8 mouse cellular contexts compared by ENCODE assay signal in genomic region chr2:133430741-133431438, GRCm38 (mm10).
DNase-seq lines count a peak whose midpoint lies in the region; ATAC-seq and TF ChIP-seq lines count a peak whose summit lies in the region.
"Had no signal": no experiment of that assay in that cellular context is flagged by ENCODE, and none has a peak within 500 bp of the region (broad histone marks: within the 10 kb centered on the region; RNA-seq: fewer than 3 reads in every experiment).

No protein-coding gene starts in this region.

- DNase-seq in limb, embryonic 11.5 days (ENCODE audit: low spot score), result peak; percentile 31
- no peak for DNase-seq in limb, embryonic 10.5 days (ENCODE audit: low spot score)
- peak; percentile 21 for DNase-seq in adrenal gland, adult 8-10 months
- DNase-seq in gastrocnemius, postnatal 14 days, result peak; percentile 25
- DNase-seq in liver, embryonic 13.5 days, result peak; percentile 38
- no peak for DNase-seq in adipocyte (ENCODE audit: low spot score)
- DNase-seq in thymus, adult 2 months, result no peak

- no peak for ATAC-seq in limb, embryonic 11.5 days (ENCODE audit: insufficient number of reproducible peaks, low FRiP score, low TSS enrichment, low read depth)
- peak; percentile 75 for ATAC-seq in liver, embryonic 13.5 days (ENCODE audit: low read depth)

- H3K4me3 ChIP-seq in limb, embryonic 11.5 days (ENCODE audit: low read depth, low read length), result no peak overlapping the region
- no peak overlapping the region for H3K4me3 ChIP-seq in limb, embryonic 10.5 days
- no peak overlapping the region for H3K4me3 ChIP-seq in liver, embryonic 13.5 days (replicated peaks)
- no peak overlapping the region for H3K4me3 ChIP-seq in thymus, adult 2 months (ENCODE audit: control insufficient read depth, insufficient read depth, low read length)
- H3K4me3 ChIP-seq: limb, embryonic 13.5 days had no signal

- no peak overlapping the region for H3K9ac ChIP-seq in limb, embryonic 11.5 days (ENCODE audit: low read length)
- H3K9ac ChIP-seq in liver, embryonic 13.5 days, result no peak overlapping the region
- H3K9ac ChIP-seq: limb, embryonic 13.5 days had no signal

- no peaks in the 10 kb centered on the region for H3K9me3 ChIP-seq in limb, embryonic 11.5 days (ENCODE audit: control insufficient read depth, low read length)
- no peaks in the 10 kb centered on the region for H3K9me3 ChIP-seq in limb, embryonic 10.5 days (replicated peaks)
- H3K9me3 ChIP-seq in liver, embryonic 13.5 days (replicated peaks), result no peaks in the 10 kb centered on the region
- H3K9me3 ChIP-seq: limb, embryonic 13.5 days had no signal

- H3K36me3 ChIP-seq in limb, embryonic 11.5 days (ENCODE audit: control insufficient read depth, insufficient read depth, low read length), result no peaks in the 10 kb centered on the region
- H3K36me3 ChIP-seq in limb, embryonic 10.5 days, result no peaks in the 10 kb centered on the region
- H3K36me3 ChIP-seq in liver, embryonic 13.5 days, result no peaks in the 10 kb centered on the region
- H3K36me3 ChIP-seq in thymus, adult 2 months (ENCODE audit: control insufficient read depth, insufficient read depth, low read length), result no peaks in the 10 kb centered on the region
- H3K36me3 ChIP-seq: limb, embryonic 13.5 days had no signal

- TF ChIP-seq POLR2A in thymus, adult 2 months (IDR thresholded peaks at IDR 0.05; ENCODE audit: control insufficient read depth, extremely low read depth, insufficient read depth, low read length, poor library complexity), result no peak

- WGBS in limb, embryonic 11.5 days, result 52% methylated on average over 4 of the region's 4 CpGs
- WGBS in limb, embryonic 10.5 days, result 53% methylated on average over 4 of the region's 4 CpGs
- 10% methylated on average over 4 of the region's 4 CpGs for WGBS in liver, embryonic 13.5 days (ENCODE audit: insufficient replicate concordance)
- WGBS in thymus, adult 2 months, result 36% methylated on average over 4 of the region's 4 CpGs

- no peaks in the 10 kb centered on the region for H3K4me1 ChIP-seq in limb, embryonic 11.5 days (ENCODE audit: control insufficient read depth, insufficient read depth, low read length)
- no peaks in the 10 kb centered on the region for H3K4me1 ChIP-seq in limb, embryonic 10.5 days
- peaks cover 68% of the 10 kb centered on the region for H3K4me1 ChIP-seq in liver, embryonic 13.5 days (replicated peaks)
- H3K4me1 ChIP-seq in thymus, adult 2 months (replicated peaks; ENCODE audit: control insufficient read depth, insufficient read depth, low read length), result no peaks in the 10 kb centered on the region
- H3K4me1 ChIP-seq: limb, embryonic 13.5 days had no signal

- TF ChIP-seq CTCF in thymus, adult 2 months (IDR thresholded peaks at IDR 0.05; ENCODE audit: borderline replicate concordance, control insufficient read depth, extremely low read depth, insufficient read depth, low read length, poor library complexity), result no peak

- H3K4me2 ChIP-seq in limb, embryonic 11.5 days (ENCODE audit: low read depth, severe bottlenecking), result no peak overlapping the region
- peak overlapping the region; percentile 40; the same call in 1 of the 2 replicates for H3K4me2 ChIP-seq in liver, embryonic 13.5 days
- H3K4me2 ChIP-seq: limb, embryonic 13.5 days had no signal

- no peak overlapping the region for H3K27ac ChIP-seq in limb, embryonic 11.5 days (replicated peaks; ENCODE audit: low read depth, low read length)
- no peak overlapping the region for H3K27ac ChIP-seq in limb, embryonic 10.5 days
- H3K27ac ChIP-seq in liver, embryonic 13.5 days, result peak overlapping the region; percentile 81
- H3K27ac ChIP-seq in thymus, adult 2 months (ENCODE audit: control insufficient read depth, insufficient read depth, low read length), result no peak overlapping the region
- H3K27ac ChIP-seq: limb, embryonic 13.5 days had no signal

- no peaks in the 10 kb centered on the region for H3K27me3 ChIP-seq in limb, embryonic 11.5 days (ENCODE audit: control insufficient read depth, insufficient read depth, low read length)
- no peaks in the 10 kb centered on the region for H3K27me3 ChIP-seq in limb, embryonic 10.5 days (ENCODE audit: low read depth, poor library complexity, severe bottlenecking)
- H3K27me3 ChIP-seq in liver, embryonic 13.5 days, result no peaks in the 10 kb centered on the region
- H3K27me3 ChIP-seq in thymus, adult 2 months (ENCODE audit: control insufficient read depth, insufficient read depth, low read length), result no peaks in the 10 kb centered on the region
- H3K27me3 ChIP-seq: limb, embryonic 13.5 days had no signal

- intact Hi-C loops in gastrocnemius, postnatal 14 days (cut with DNase I; ENCODE audit: low total_unique reads), result no loop called here

Comparison
In these comparisons a context has a peak if more than half of its experiments do, and no peak if none do; other contexts are left out.
1. DNase-seq: peak in limb, embryonic 11.5 days (single experiment), adrenal gland, adult 8-10 months (single experiment), gastrocnemius, postnatal 14 days (single experiment) and liver, embryonic 13.5 days (single experiment); none in limb, embryonic 10.5 days (single experiment), adipocyte (single experiment) and thymus, adult 2 months (single experiment).